Mouse (Mus musculus) liver, adult 2 months (tissue): ENCODE data around the gene Bsnd.

ENCODE experiments used
- CTCF ChIP-seq: fragments of 200-500 bp; IDR thresholded peaks from 2 replicates; pipeline ENCODE4 v1.5.1; 2011; ENCODE audit warnings: low read depth, low read length, control low read depth
- POLR2A ChIP-seq: fragments of 200-500 bp; IDR thresholded peaks from 2 replicates; pipeline ENCODE4 v1.6.1; 2011; ENCODE audit warnings: low read length, control low read depth; ENCODE audit not compliant: insufficient read depth; ENCODE audit errors: extremely low read depth

- no peak for TF ChIP-seq POLR2A
- TF ChIP-seq CTCF, result no peak
Observed at GRCm38 (mm10) chr4:106480545-106480944, 11.5 kb downstream of the Bsnd start.
